Mouse (Mus musculus) brain, embryonic 14.5 days (tissue): ENCODE data around the gene Adm2. TPM values are rescaled to one million over a fixed set of nuclear protein-coding genes. Genes with fewer than 3 reads are reported as not detected.

ENCODE experiments used
- DNase-seq: peaks from one replicate; pipeline ENCODE4 v3.0.0-alpha.2; 2011; ENCODE audit warnings: low read depth
- CTCF ChIP-seq: fragments of 200-500 bp; IDR thresholded peaks from 2 replicates; pipeline ENCODE4 v1.5.1; 2012; ENCODE audit warnings: inconsistent platforms, mild to moderate bottlenecking, moderate library complexity, borderline replicate concordance; ENCODE audit not compliant: insufficient read depth, insufficient read length; ENCODE audit errors: extremely low read depth
- POLR2A ChIP-seq: fragments of 200-500 bp; IDR thresholded peaks from 2 replicates; pipeline ENCODE4 v1.6.1; 2012; ENCODE audit warnings: mild to moderate bottlenecking, inconsistent platforms, borderline replicate concordance; ENCODE audit not compliant: poor library complexity, insufficient read depth, insufficient read length, severe bottlenecking; ENCODE audit errors: extremely low read depth
- polyA plus RNA-seq: library from polyadenylated mRNA; depleted of rRNA; stranded (reverse); fragments of >200 nt; gene quantifications from 2 replicates; pipeline ENCODE4 v1.2.3, GENCODE M21; 2012

The Adm2 gene
- polyA plus RNA-seq, 1 experiment = not detected

- DNase-seq = no peak
- TF ChIP-seq POLR2A = no peak
- TF ChIP-seq CTCF = no peak
Measured at GRCm38 (mm10) chr15:89314107-89314506, 8.4 kb upstream of the Adm2 start.

- peak; percentile 38 for DNase-seq
- peak; percentile 16; the same call in 1 of the 2 replicates for TF ChIP-seq CTCF
- no peak for TF ChIP-seq POLR2A
Measured at GRCm38 (mm10) chr15:89314511-89315189, 7.9 kb upstream of the Adm2 start.

- TF ChIP-seq CTCF (no peak), POLR2A (peak; percentile 96)
- peak; percentile 99 for DNase-seq
Measured at GRCm38 (mm10) chr15:89315190-89315731, 7.3 kb upstream of the Adm2 start, which contains the start of gene Sbf1. Gene Sbf1, minus strand, starts transcription at chr15:89315311.

GRCm38 (mm10) chr15:89316146-89316545 lies 6.4 kb upstream of the Adm2 start:
- TF ChIP-seq POLR2A (no peak), CTCF (peak; percentile 26; the same call in 1 of the 2 replicates)
- DNase-seq = no peak

GRCm38 (mm10) chr15:89321264-89321663 lies 1.3 kb upstream of the Adm2 start:
- DNase-seq = no peak
- TF ChIP-seq POLR2A (no peak), CTCF (no peak)

- DNase-seq = no peak
- TF ChIP-seq CTCF = no peak
- TF ChIP-seq POLR2A = no peak
Measured at GRCm38 (mm10) chr15:89323656-89324055, 1.1 kb downstream of the Adm2 start.

GRCm38 (mm10) chr15:89326441-89326840 lies 3.9 kb downstream of the Adm2 start:
- DNase-seq = no peak
- TF ChIP-seq CTCF (no peak), POLR2A (no peak)

- TF ChIP-seq POLR2A (no peak), CTCF (no peak)
Measured at GRCm38 (mm10) chr15:89334271-89334670, 11.8 kb downstream of the Adm2 start, which contains the start of gene Miox. Gene Miox, plus strand, starts transcription at chr15:89334398.

GRCm38 (mm10) chr15:89334774-89335537 lies 12.4 kb downstream of the Adm2 start:
- no peak for DNase-seq
- no peak for TF ChIP-seq POLR2A
- no peak for TF ChIP-seq CTCF

More at GRCm38 (mm10) chr15:89334271-89334670, 11.8 kb downstream of the Adm2 start, which contains the start of gene Miox:
- DNase-seq = no peak

- DNase-seq = no peak
- TF ChIP-seq CTCF (no peak), POLR2A (no peak)
Measured at GRCm38 (mm10) chr15:89336422-89336821, 13.9 kb downstream of the Adm2 start.

GRCm38 (mm10) chr15:89339696-89340095 lies 17.2 kb downstream of the Adm2 start:
- TF ChIP-seq POLR2A (no peak), CTCF (no peak)
- DNase-seq = no peak

- DNase-seq = no peak
- TF ChIP-seq CTCF (no peak), POLR2A (no peak)
Measured at GRCm38 (mm10) chr15:89340136-89340535, 17.6 kb downstream of the Adm2 start.
